Mouse (Mus musculus) embryonic facial prominence, embryonic 11.5 days (tissue): ENCODE results near the gene Hspb2. TPM values are rescaled to one million over a fixed set of nuclear protein-coding genes. Genes with fewer than 3 reads are reported as not detected.
A peak's percentile ranks its signal among the peaks of the same experiment; 100 is the strongest.

Experiments used
- ATAC-seq: fragments of 200-750 bp; cut with Nextera tagmentation; replicated peaks from 2 replicates; pipeline ENCODE4 v1.8.0; 2017; ENCODE audit warnings: low read depth; ENCODE audit not compliant: insufficient number of reproducible peaks, low FRiP score, low TSS enrichment
- DNase-seq: peaks from one replicate; pipeline ENCODE4 v3.0.0-alpha.2; 2015; ENCODE audit warnings: low spot score
- H3K27ac ChIP-seq: fragments of 300-500 bp; sonication (generic); replicated peaks from 2 replicates; pipeline ENCODE4 v1.5.1; 2014; ENCODE audit warnings: mild to moderate bottlenecking, low read depth, low read length, control low read depth
- H3K27me3 ChIP-seq: fragments of 300-500 bp; sonication (generic); 2 replicates; pipeline ENCODE4 v1.6.1; 2014; ENCODE audit warnings: mild to moderate bottlenecking, low read length, moderate library complexity, mixed read lengths; ENCODE audit not compliant: control insufficient read depth, insufficient read depth
- H3K36me3 ChIP-seq: fragments of 300-500 bp; sonication (generic); replicated peaks from 2 replicates; pipeline ENCODE4 v1.6.1; 2014; ENCODE audit warnings: low read depth, mild to moderate bottlenecking, low read length, moderate library complexity, mixed read lengths; ENCODE audit not compliant: control insufficient read depth, insufficient read depth
- H3K4me1 ChIP-seq: fragments of 300-500 bp; sonication (generic); 2 replicates; pipeline ENCODE4 v1.6.1; 2014; ENCODE audit warnings: low read length, mixed read lengths; ENCODE audit not compliant: control insufficient read depth, insufficient read depth
- H3K4me2 ChIP-seq: fragments of 300-500 bp; sonication (generic); 2 replicates; pipeline ENCODE4 v1.6.1; 2014; ENCODE audit warnings: low read depth, mild to moderate bottlenecking, control low read depth, low read length, moderate library complexity
- H3K4me3 ChIP-seq: fragments of 300-500 bp; sonication (generic); 2 replicates; pipeline ENCODE4 v1.5.1; 2014; ENCODE audit warnings: low read depth, low read length, control low read depth
- H3K9ac ChIP-seq: fragments of 300-500 bp; sonication (generic); replicated peaks from 2 replicates; pipeline ENCODE4 v1.6.1; 2014; ENCODE audit warnings: mild to moderate bottlenecking, control low read depth, low read length
- H3K9me3 ChIP-seq: fragments of 300-500 bp; sonication (generic); replicated peaks from 2 replicates; pipeline ENCODE4 v1.6.1; 2016; ENCODE audit warnings: mild to moderate bottlenecking, low read length, inconsistent platforms, mixed read lengths; ENCODE audit not compliant: control insufficient read depth
- WGBS: fragments of 180-500 bp; shearing (Covaris S2); extraction: QIAGEN DNeasy Blood & Tissue Kit; methylation state at CpG from one replicate; pipeline ENCODE4 v1.1.7; 2014; 5-methylcytosine and 5-hydroxymethylcytosine counted together
- polyA plus RNA-seq: library from polyadenylated mRNA; unstranded; fragments of >200 nt; fragmentation: Nextera tagmentation; extraction: Ambion mirVana; gene quantifications from 2 replicates; pipeline ENCODE4 v1.2.1, GENCODE M21; 2014

Gene Hspb2
- polyA plus RNA-seq, 1 experiment from 2014 or later = 4.4 TPM

DNA sequence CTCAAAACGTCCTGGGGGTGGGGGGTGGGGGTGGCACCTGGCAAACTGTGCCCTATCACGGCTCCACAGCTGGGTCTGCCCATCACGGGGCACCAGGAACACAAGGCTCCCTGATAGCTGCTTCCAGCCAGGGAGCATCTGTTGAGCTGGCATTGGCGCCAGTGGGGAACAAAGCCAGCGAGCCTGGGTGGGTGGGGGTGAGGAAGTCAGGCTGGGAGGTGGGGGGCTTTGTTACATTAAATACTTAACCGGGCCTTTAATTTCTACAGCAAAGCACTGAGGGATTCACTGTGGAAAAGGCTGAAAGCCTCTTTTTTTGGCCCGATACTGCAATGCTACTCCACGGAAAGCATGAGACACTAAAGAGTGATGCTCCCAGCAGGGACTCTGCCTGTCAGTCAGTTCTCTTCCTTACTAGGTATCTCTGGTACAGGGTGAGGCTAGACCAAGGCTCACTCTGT, 29.7 kb downstream of the Hspb2 start:
- no peak overlapping the region for H3K27ac ChIP-seq
- no peaks in the 10 kb centered on the region for H3K36me3 ChIP-seq
- DNase-seq (no peak), ATAC-seq (no peak)
- H3K9me3 ChIP-seq = no peaks in the 10 kb centered on the region
- WGBS = 61% methylated on average over 8 of the region's 8 CpGs
- H3K4me2 ChIP-seq = no peak overlapping the region
- H3K9ac ChIP-seq = no peak overlapping the region
- no peak overlapping the region for H3K4me3 ChIP-seq
- H3K4me1 ChIP-seq = no peaks in the 10 kb centered on the region
- no peaks in the 10 kb centered on the region for H3K27me3 ChIP-seq

DNA sequence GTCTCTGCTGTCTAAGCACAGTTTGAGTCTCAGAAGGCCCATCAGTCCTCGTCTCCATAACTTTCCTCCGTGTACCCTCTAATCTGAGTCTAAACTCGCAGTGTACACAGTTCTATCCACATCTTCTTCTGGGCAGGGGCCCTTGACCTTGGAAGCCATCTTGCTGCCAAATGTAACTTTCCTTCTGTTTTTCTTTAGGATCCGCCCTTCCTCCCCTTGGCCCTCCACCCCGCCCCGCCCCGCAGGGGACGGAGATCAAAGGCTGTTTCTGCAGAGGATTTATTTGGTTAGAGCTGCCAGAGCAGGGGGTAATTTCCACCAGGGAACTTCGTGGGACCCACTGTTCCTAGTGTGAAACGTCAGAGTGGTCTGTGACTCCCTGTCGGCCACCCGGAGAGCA, 31.1 kb downstream of the Hspb2 start:
- no peak for ATAC-seq
- 34% methylated on average over 12 of the region's 12 CpGs for WGBS
- Histone ChIP-seq H3K27ac (no peak overlapping the region), H3K27me3 (no peaks in the 10 kb centered on the region), H3K4me1 (no peaks in the 10 kb centered on the region), H3K36me3 (no peaks in the 10 kb centered on the region), H3K9me3 (no peaks in the 10 kb centered on the region), H3K9ac (no peak overlapping the region), H3K4me2 (no peak overlapping the region), H3K4me3 (no peak overlapping the region)
- no peak for DNase-seq

DNA sequence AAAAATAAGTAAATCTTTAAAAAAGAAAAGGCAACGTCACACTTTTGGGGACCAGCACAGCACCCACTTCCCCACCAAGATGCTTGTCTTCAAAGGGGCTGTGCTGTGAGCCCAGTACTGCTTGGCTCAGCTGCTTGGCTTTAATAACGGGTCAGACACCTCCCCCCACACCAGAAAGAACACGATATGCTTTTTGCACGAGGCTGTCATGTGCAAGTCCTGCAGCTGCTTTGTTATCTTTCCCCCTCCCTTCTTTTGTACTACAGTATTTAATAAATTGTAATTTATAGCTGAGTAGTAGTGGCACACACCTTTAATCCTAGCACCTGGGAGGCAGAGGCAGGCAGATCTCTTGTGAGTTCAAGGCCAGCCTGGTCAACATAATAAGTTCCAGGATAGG, 33.3 kb downstream of the Hspb2 start:
- Histone ChIP-seq H3K36me3 (no peaks in the 10 kb centered on the region), H3K4me1 (no peaks in the 10 kb centered on the region), H3K4me2 (no peak overlapping the region), H3K9ac (no peak overlapping the region), H3K4me3 (no peak overlapping the region), H3K27me3 (no peaks in the 10 kb centered on the region), H3K27ac (no peak overlapping the region), H3K9me3 (no peaks in the 10 kb centered on the region)
- no peak for ATAC-seq
- no peak for DNase-seq
- WGBS = 77% methylated on average over 4 of the region's 4 CpGs

DNA sequence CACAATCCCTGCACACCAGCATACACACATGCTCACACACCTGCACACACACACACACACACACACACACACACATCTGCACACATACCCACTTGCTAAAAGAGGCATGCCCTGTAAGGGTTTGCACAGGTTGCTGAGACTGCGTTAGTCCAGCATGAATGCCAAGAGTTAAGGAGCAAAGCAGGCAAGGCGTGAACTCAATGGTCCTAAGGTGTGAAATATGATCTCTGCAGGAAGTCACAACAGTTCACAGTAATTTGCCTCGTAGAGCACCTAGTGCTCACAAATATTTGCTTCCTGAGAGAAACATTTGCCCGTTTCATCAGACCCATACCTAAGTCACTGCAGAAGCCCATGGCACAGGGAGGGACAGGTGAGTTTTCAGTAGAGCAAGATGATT, 38.0 kb downstream of the Hspb2 start:
- no peak for ATAC-seq

DNA sequence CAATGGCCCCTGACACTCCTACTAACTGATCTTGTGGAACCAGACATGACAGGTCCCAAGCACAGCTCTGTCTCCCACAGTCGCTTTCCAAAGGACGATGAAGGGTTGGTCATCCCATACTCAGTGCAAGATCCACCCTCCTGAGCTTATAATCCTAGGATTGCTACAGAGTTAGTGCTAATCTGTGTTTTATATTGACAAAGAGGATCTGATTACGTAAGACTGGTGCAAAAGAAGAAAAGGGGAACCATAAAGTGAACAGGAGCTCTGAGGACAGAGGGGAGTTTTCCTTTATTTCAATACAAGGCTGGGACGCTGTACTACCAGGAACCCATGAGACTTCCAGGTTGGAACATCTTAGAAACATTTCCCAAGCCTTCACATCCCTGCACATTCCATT, 40.8 kb downstream of the Hspb2 start:
- no peaks in the 10 kb centered on the region for H3K36me3 ChIP-seq
- DNase-seq (no peak), ATAC-seq (no peak)
- H3K27ac ChIP-seq = no peak overlapping the region
- H3K27me3 ChIP-seq = no peaks in the 10 kb centered on the region
- H3K4me2 ChIP-seq = no peak overlapping the region
- H3K4me3 ChIP-seq = no peak overlapping the region
- H3K9ac ChIP-seq = no peak overlapping the region
- no peaks in the 10 kb centered on the region for H3K4me1 ChIP-seq
- WGBS = 89% methylated on average over 4 of the region's 4 CpGs
- no peaks in the 10 kb centered on the region for H3K9me3 ChIP-seq

More for the DNA sequence above, 38.0 kb downstream of the Hspb2 start:
- H3K27me3 ChIP-seq = no peaks in the 10 kb centered on the region
- DNase-seq = no peak
- no peaks in the 10 kb centered on the region for H3K9me3 ChIP-seq
- 47% methylated on average over 4 of the region's 4 CpGs for WGBS
- no peak overlapping the region for H3K4me3 ChIP-seq
- H3K4me2 ChIP-seq = no peak overlapping the region
- no peaks in the 10 kb centered on the region for H3K4me1 ChIP-seq
- no peaks in the 10 kb centered on the region for H3K36me3 ChIP-seq
- H3K27ac ChIP-seq = no peak overlapping the region
- H3K9ac ChIP-seq = no peak overlapping the region

DNA sequence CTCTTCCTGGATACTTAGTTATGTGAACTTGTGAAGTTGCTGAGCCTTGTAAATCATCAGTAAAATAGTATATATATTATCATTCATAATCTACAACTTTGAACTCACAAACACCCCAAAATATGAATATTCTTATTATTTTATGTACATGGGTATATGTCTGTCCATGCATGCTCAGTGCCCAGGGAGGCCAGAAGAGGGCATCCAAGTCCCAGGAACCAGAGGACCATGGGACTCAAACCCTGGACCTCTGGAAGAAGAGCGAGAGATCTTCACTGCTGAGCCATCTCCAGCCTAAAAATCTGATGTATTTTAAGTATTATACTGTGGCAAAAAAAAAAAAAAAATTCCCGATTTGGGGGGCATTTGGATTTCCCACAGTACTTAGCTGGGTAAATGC, 43.0 kb downstream of the Hspb2 start:
- H3K27me3 ChIP-seq = no peaks in the 10 kb centered on the region
- no peak overlapping the region for H3K4me2 ChIP-seq
- H3K27ac ChIP-seq = no peak overlapping the region
- no peaks in the 10 kb centered on the region for H3K4me1 ChIP-seq
- H3K9me3 ChIP-seq = no peaks in the 10 kb centered on the region
- DNase-seq (peak; percentile 39), ATAC-seq (no peak)
- no peak overlapping the region for H3K9ac ChIP-seq
- H3K36me3 ChIP-seq = no peaks in the 10 kb centered on the region
- no peak overlapping the region for H3K4me3 ChIP-seq
- WGBS = 40% methylated on average over 2 of the region's 2 CpGs

DNA sequence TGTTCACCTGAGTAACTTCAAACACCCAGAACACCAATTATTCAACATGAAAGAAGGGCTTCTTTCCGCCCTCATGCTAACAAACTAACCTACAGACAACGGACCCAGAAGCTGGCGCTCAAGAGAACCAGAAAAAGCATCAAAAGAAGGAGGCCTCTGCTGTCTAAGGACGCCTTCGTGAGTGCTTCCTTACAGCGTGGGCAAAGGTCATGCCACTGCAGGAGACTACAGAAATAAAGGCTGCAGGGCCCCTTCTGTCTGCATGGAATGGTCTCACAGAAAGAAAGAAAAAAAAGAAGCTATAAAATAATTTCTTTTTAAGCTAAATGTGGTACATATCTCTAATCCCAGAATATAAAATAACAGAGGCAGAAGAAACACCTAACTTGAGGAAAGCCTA, 47.2 kb downstream of the Hspb2 start:
- H3K4me3 ChIP-seq = no peak overlapping the region
- 68% methylated on average over 6 of the region's 6 CpGs for WGBS
- H3K27me3 ChIP-seq = 0 out of 2 replicates have a peak, but pooled peaks cover under 1% of the 10 kb centered on the region
- H3K4me1 ChIP-seq = no peaks in the 10 kb centered on the region
- DNase-seq = no peak
- no peaks in the 10 kb centered on the region for H3K9me3 ChIP-seq
- no peak overlapping the region for H3K4me2 ChIP-seq
- H3K27ac ChIP-seq = no peak overlapping the region
- no peaks in the 10 kb centered on the region for H3K36me3 ChIP-seq
- ATAC-seq = no peak
- H3K9ac ChIP-seq = no peak overlapping the region
